Mouse (Mus musculus): ENCODE data around the gene Tmub1.
"Not testable (repeated sequence)": the region's sequence is repeated elsewhere in the genome, so short reads cannot be mapped to it uniquely, and the experiment has no call there.

Gene Tmub1

DNA sequence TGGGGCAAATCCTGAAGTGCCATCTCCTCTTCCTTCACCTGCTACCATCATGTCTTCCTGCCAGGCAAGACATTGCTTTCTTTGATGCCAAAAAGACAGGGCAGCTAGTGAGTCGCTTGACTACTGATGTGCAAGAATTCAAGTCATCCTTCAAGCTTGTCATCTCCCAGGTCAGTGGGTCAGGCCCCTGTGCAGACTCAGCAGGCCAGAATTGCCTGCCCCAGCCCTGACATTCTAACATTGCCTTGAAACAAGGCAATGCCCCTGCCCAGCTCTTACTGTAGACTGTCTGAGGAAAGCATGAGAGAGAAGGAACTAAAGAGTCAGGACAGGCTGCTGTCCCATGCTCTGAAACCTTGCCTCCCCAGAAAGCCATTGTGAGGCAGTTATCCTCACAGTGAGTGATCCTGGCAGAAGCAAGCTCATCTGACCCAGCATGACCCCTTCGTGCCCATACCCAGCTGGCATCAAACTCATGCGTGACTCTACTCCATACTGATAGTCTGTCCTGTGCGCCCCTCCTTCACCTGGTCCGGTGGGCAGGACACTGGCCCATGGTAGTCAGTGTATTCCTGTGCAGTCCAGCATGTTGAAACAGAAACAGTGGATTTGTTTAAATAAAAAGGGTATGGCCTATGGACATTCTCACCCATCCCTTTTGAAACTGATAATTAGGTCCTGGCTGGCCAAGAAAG, 46.6 kb downstream of the Tmub1 start:
- H3K4me3 ChIP-seq (replicated peaks; ENCODE audit: low read length): no peak overlapping the region
- TF ChIP-seq NANOG (IDR thresholded peaks at IDR 0.05; ENCODE audit: borderline replicate concordance, low read length) (no peak), POU5F1 (IDR thresholded peaks at IDR 0.05; ENCODE audit: borderline replicate concordance, low read length) (no peak), CTCF (conservative IDR thresholded peaks at IDR 0.05; ENCODE audit: low read length) (no peak)
- peaks cover 71% of the 10 kb centered on the region for H3K36me3 ChIP-seq (ENCODE audit: insufficient read depth, low read length)
- H3K27me3 ChIP-seq (ENCODE audit: insufficient read depth, low read length): no peaks in the 10 kb centered on the region
- H3K4me1 ChIP-seq (replicated peaks; ENCODE audit: low read depth, low read length): peaks cover 52% of the 10 kb centered on the region
- H3K9me3 ChIP-seq (ENCODE audit: low read length): no peaks in the 10 kb centered on the region

DNA sequence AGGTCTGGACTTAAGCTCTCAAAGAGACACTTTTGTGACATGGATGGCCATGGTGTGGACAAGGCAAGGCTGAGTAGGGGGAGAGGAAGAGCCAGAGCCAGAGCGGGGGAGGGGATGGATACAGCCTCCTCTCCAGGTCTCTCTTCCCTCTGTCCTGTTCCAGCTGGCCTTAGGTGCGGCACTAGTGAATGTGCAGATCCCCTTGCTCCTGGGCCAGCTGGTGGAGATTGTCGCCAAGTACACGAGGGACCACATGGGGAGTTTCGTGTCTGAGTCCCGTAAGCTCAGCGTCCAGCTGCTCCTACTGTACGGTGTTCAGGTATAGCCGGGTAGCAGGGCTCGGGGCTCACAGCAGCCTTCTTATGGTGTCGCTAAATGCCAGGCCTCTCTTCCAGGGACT, 47.3 kb downstream of the Tmub1 start:
- Histone ChIP-seq H3K4me3 (replicated peaks; ENCODE audit: low read length) (no peak overlapping the region), H3K4me1 (replicated peaks; ENCODE audit: low read depth, low read length) (peaks cover 46% of the 10 kb centered on the region), H3K9me3 (ENCODE audit: low read length) (no peaks in the 10 kb centered on the region), H3K27me3 (ENCODE audit: insufficient read depth, low read length) (no peaks in the 10 kb centered on the region), H3K36me3 (ENCODE audit: insufficient read depth, low read length) (peaks cover 64% of the 10 kb centered on the region)
- TF ChIP-seq CTCF (conservative IDR thresholded peaks at IDR 0.05; ENCODE audit: low read length): no peak
- TF ChIP-seq NANOG (IDR thresholded peaks at IDR 0.05; ENCODE audit: borderline replicate concordance, low read length): no peak
- TF ChIP-seq POU5F1 (IDR thresholded peaks at IDR 0.05; ENCODE audit: borderline replicate concordance, low read length): no peak

DNA sequence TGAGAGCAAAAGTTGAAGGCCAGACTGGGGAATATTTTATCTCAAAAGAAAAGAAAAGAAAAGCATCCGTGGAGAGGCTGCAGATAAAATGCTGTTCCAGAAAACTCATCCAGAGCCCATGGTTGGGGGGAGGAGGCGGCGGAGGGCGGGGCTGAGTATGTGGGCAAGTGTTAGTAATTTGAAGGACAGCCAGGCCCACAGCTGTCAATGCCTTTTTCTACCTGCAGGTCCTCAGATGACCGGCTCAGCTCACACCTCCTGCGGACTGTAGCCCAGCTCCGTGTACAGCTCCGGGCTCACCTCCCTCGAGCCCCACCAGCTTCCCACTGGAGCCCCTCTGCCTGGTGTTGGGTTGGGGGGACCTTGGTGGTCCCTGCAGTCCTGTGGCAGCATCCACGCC, 48.0 kb downstream of the Tmub1 start:
- TF ChIP-seq CTCF (conservative IDR thresholded peaks at IDR 0.05; ENCODE audit: low read length) (no peak), POU5F1 (IDR thresholded peaks at IDR 0.05; ENCODE audit: borderline replicate concordance, low read length) (no peak), NANOG (IDR thresholded peaks at IDR 0.05; ENCODE audit: borderline replicate concordance, low read length) (no peak)
- Histone ChIP-seq H3K4me3 (replicated peaks; ENCODE audit: low read length) (no peak overlapping the region), H3K4me1 (replicated peaks; ENCODE audit: low read depth, low read length) (peaks cover 46% of the 10 kb centered on the region), H3K36me3 (ENCODE audit: insufficient read depth, low read length) (peaks cover 60% of the 10 kb centered on the region), H3K27me3 (ENCODE audit: insufficient read depth, low read length) (no peaks in the 10 kb centered on the region), H3K9me3 (ENCODE audit: low read length) (no peaks in the 10 kb centered on the region)

DNA sequence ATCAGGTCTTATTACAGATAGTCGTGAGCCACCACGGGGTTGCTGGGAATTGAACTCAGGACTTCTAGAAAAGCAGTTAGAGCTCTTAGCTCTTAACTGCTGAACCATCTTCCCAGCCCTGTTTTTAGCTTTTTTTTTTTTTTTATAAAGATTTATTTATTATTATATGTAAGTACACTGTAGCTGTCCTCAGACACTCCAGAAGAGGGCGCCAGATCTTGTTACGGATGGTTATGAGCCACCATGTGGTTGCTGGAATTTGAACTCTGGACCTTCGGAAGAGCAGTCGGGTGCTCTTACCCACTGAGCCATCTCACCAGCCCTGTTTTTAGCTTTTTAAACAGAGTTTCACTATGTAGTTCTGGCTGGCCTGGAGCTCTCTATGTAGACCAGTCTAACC, 51.4 kb downstream of the Tmub1 start:
- H3K36me3 ChIP-seq (ENCODE audit: insufficient read depth, low read length): peaks cover 26% of the 10 kb centered on the region
- peak; percentile 21 for TF ChIP-seq CTCF (conservative IDR thresholded peaks at IDR 0.05; ENCODE audit: low read length)

More for the DNA sequence above, 51.4 kb downstream of the Tmub1 start:
- H3K9me3 ChIP-seq (ENCODE audit: low read length); H3K27me3 ChIP-seq (ENCODE audit: insufficient read depth, low read length); H3K4me3 ChIP-seq (replicated peaks; ENCODE audit: low read length): not testable (repeated sequence)
- peaks cover 60% of the 10 kb centered on the region for H3K4me1 ChIP-seq (replicated peaks; ENCODE audit: low read depth, low read length)
